Mouse (Mus musculus) 416B (cell line): ENCODE results near the gene Tns1.

Experiments used
- DNase-seq: peaks from one replicate; pipeline ENCODE4 v3.0.0; 2011; ENCODE audit warnings: low read depth

The Tns1 gene

GRCm38 (mm10) chr1:74031771-74032609 is 92.3 kb downstream of the Tns1 start:
- DNase-seq = no peak

GRCm38 (mm10) chr1:74030901-74031360 is 93.3 kb downstream of the Tns1 start:
- no peak for DNase-seq

- no peak for DNase-seq
Measured at GRCm38 (mm10) chr1:74030285-74030684, 94.0 kb downstream of the Tns1 start.

GRCm38 (mm10) chr1:74029669-74030068 is 94.6 kb downstream of the Tns1 start:
- DNase-seq = no peak

GRCm38 (mm10) chr1:74028881-74029266 is 95.4 kb downstream of the Tns1 start:
- no peak for DNase-seq

GRCm38 (mm10) chr1:74028118-74028880 is 96.0 kb downstream of the Tns1 start:
- DNase-seq = no peak

- no peak for DNase-seq
Measured at GRCm38 (mm10) chr1:74027559-74028091, 96.6 kb downstream of the Tns1 start.

- DNase-seq = no peak
Measured at GRCm38 (mm10) chr1:74026703-74027195, 97.5 kb downstream of the Tns1 start.

- DNase-seq = no peak
Measured at GRCm38 (mm10) chr1:74025651-74026226, 98.5 kb downstream of the Tns1 start.

GRCm38 (mm10) chr1:74025227-74025626 is 99.0 kb downstream of the Tns1 start:
- DNase-seq = no peak

- no peak for DNase-seq
Measured at GRCm38 (mm10) chr1:74024452-74025190, 99.6 kb downstream of the Tns1 start.

GRCm38 (mm10) chr1:74022998-74023397 is 101.3 kb downstream of the Tns1 start:
- DNase-seq = no peak

GRCm38 (mm10) chr1:74022536-74022935 is 101.7 kb downstream of the Tns1 start:
- no peak for DNase-seq

GRCm38 (mm10) chr1:74020235-74020634 is 104.0 kb downstream of the Tns1 start:
- DNase-seq = no peak

GRCm38 (mm10) chr1:74017399-74018172 is 106.7 kb downstream of the Tns1 start:
- no peak for DNase-seq

GRCm38 (mm10) chr1:74016618-74017017 is 107.6 kb downstream of the Tns1 start:
- no peak for DNase-seq

GRCm38 (mm10) chr1:74015513-74016234 is 108.6 kb downstream of the Tns1 start:
- peak; percentile 61 for DNase-seq

- no peak for DNase-seq
Measured at GRCm38 (mm10) chr1:74014538-74015327, 109.5 kb downstream of the Tns1 start.

GRCm38 (mm10) chr1:74013296-74014031 is 110.8 kb downstream of the Tns1 start:
- DNase-seq = no peak
